In genomic region chr8:107329595-107329994, GRCm38 (mm10) we compare ENCODE assay signal across 12 mouse cellular contexts. TPM values are rescaled to one million over a fixed set of nuclear protein-coding genes. Genes with fewer than 3 reads are reported as not detected.
DNase-seq lines count a peak whose midpoint lies in the region; ATAC-seq and TF ChIP-seq lines count a peak whose summit lies in the region.
"Had no signal": no experiment of that assay in that cellular context is flagged by ENCODE, and none has a peak within 500 bp of the region (broad histone marks: within the 10 kb centered on the region; RNA-seq: fewer than 3 reads in every experiment).

No protein-coding gene starts in this region.

- in situ Hi-C loops in Patski (cut with MboI; ENCODE audit: low pct_unique_long_range_greater_than_20kb): no loop called here

- H3K4me3 ChIP-seq in layer of hippocampus, adult 2 months: no peak overlapping the region
- H3K4me3 ChIP-seq: hindbrain, embryonic 15.5 days; limb, embryonic 10.5 days; midbrain, embryonic 12.5 days had no signal

- no peak overlapping the region for H3K27ac ChIP-seq in layer of hippocampus, adult 2 months
- H3K27ac ChIP-seq: hindbrain, embryonic 15.5 days; limb, embryonic 10.5 days; midbrain, embryonic 12.5 days had no signal

- POLR2A ChIA-PET in Patski (lab: Charles Lee): no interaction called here

- peak; percentile 2 for DNase-seq in CD4-positive, CD25-positive, alpha-beta regulatory T cell, adult 2 months (ENCODE audit: low read depth, low spot score)
- DNase-seq in layer of hippocampus, adult 2 months (ENCODE audit: low spot score in 2 of 2): no peak
- DNase-seq in layer of hippocampus, adult 18-20 months (ENCODE audit: low spot score in 2 of 2): no peak
- DNase-seq in Patski (ENCODE audit: low read depth, low spot score): no peak
- DNase-seq in lung, postnatal 36 days: peak; percentile 12
- no peak for DNase-seq in right cerebral cortex, postnatal 36 days (ENCODE audit: low spot score in 2 of 2)
- DNase-seq in layer of hippocampus, adult 8-10 months (ENCODE audit: low spot score in 2 of 2): no peak
- DNase-seq: cerebellum, adult 9-11 months had no signal

- no peaks in the 10 kb centered on the region for H3K27me3 ChIP-seq in Patski
- H3K27me3 ChIP-seq: hindbrain, embryonic 15.5 days; midbrain, embryonic 12.5 days had no signal

- TF ChIP-seq CTCF in layer of hippocampus, adult 2 months (conservative IDR thresholded peaks at IDR 0.05): peak; percentile 61
- peak; percentile 15 for TF ChIP-seq CTCF in Patski (IDR thresholded peaks at IDR 0.05)

- CTCF ChIA-PET in Patski (lab: Charles Lee): interaction anchor here (1.2 to 3.3 kb wide), 3 partner anchors 8 to 214 kb away, joined by 3 to 14 read pairs (median 8); no protein-coding TSS in a partner anchor

- no peak for ATAC-seq in CD4-positive, CD25-positive, alpha-beta regulatory T cell, adult 4 months
- ATAC-seq in Patski: no peak

RNA-seq across cellular contexts. Expression of gene Nfat5, which starts 36.3 kb away (rescaled TPM):
- polyA plus RNA-seq in CD4-positive, CD25-positive, alpha-beta regulatory T cell, adult 4 months (2017; shearing (Covaris generic)): 10 to 100 TPM; 19.2 to 21.2 TPM
- 10 to 100 TPM; 57.4 to 69.3 TPM for total RNA-seq in layer of hippocampus, adult 2 months (2021)
- 10 to 100 TPM; 48.1 to 57.3 TPM for total RNA-seq in layer of hippocampus, adult 18-20 months (2021)
- 113 TPM for polyA plus RNA-seq in Patski (2021)
- total RNA-seq in layer of hippocampus, adult 8-10 months (2022): 10 to 100 TPM; 54.4 to 78.0 (median 65.1) TPM

Comparison
In these comparisons a context has a peak if more than half of its experiments do, and no peak if none do; other contexts are left out.
1. DNase-seq: peak in CD4-positive, CD25-positive, alpha-beta regulatory T cell, adult 2 months (single experiment) and lung, postnatal 36 days (single experiment); none in layer of hippocampus, adult 2 months (0 of 2), layer of hippocampus, adult 18-20 months (0 of 2), Patski (single experiment), right cerebral cortex, postnatal 36 days (0 of 2) and layer of hippocampus, adult 8-10 months (0 of 2).